Mouse (Mus musculus): ENCODE data around the gene Memo1. TPM values are rescaled to one million over a fixed set of nuclear protein-coding genes. Genes with fewer than 3 reads are reported as not detected.

Gene Memo1
- total and polyA plus RNA-seq, 3 experiments, result 76.8 to 216 (median 110) TPM

- no peak for TF ChIP-seq GATA1 (IDR thresholded peaks at IDR 0.05; ENCODE audit: borderline replicate concordance, low read length)
- TF ChIP-seq GATA2 (IDR thresholded peaks at IDR 0.05; ENCODE audit: borderline replicate concordance, low read depth, low read length), result no peak
- H3K4me1 ChIP-seq (ENCODE audit: insufficient read depth, low read depth, low read length), result peaks cover 5% of the 10 kb centered on the region; the same call in 1 of the 2 replicates
- no peaks in the 10 kb centered on the region for H3K27me3 ChIP-seq (ENCODE audit: insufficient read depth, low read length)
- DNase-seq (ENCODE audit: low spot score) (no peak), ATAC-seq (ENCODE audit: extremely low read depth, insufficient number of reproducible peaks, low FRiP score, poor library complexity, severe bottlenecking) (no peak)
- H3K4me3 ChIP-seq (ENCODE audit: low read depth, low read length), result no peak within 1 kb of the TSS
- no peaks in the 10 kb centered on the region for H3K36me3 ChIP-seq (replicated peaks)
- H3K9me3 ChIP-seq (replicated peaks), result no peaks in the 10 kb centered on the region
Observed at GRCm38 (mm10) chr17:74323844-74324243, 28.5 kb upstream of the Memo1 start, which contains the start of gene Dpy30. TSS of gene Dpy30 (minus strand) at chr17:74323944.

DNA sequence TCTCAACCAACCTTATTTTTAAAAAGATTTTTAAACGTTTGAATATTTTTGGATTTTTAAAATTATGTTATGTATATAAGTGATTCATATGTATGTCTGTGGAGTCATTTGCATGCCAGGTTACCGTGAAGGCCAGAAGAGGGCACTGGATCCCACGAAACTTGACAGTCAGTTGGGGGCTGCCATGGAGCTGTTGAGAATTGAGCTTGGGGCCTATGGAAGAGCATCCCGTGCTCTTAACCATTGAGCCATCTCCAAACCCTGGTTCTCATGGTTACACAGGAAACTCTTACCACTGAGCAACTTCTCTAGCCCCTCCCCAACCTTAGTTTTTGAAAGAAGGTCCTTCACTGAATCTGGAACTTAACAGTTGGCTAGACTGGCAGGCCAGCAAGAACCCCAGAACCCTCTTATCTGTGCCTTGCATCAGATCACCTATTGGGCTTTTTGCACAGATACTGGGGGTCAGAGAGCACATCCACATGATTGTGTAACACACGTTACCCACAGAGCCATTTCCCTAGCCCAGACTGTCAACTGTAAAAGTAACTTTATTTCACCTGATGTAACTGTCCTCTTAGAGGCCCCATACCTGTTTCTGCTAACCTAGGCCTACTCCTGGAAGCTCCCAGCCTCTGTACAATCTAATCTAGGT, 27.2 kb upstream of the Memo1 start:
- Histone ChIP-seq H3K36me3 (replicated peaks) (no peaks in the 10 kb centered on the region), H3K4me3 (ENCODE audit: low read depth, low read length) (no peak overlapping the region), H3K4me1 (ENCODE audit: insufficient read depth, low read depth, low read length) (peaks cover 5% of the 10 kb centered on the region; the same call in 1 of the 2 replicates), H3K27me3 (ENCODE audit: insufficient read depth, low read length) (no peaks in the 10 kb centered on the region), H3K9me3 (replicated peaks) (no peaks in the 10 kb centered on the region)
- ATAC-seq (ENCODE audit: extremely low read depth, insufficient number of reproducible peaks, low FRiP score, poor library complexity, severe bottlenecking) (no peak), DNase-seq (ENCODE audit: low spot score) (no peak)
- TF ChIP-seq CTCF (IDR thresholded peaks at IDR 0.05; ENCODE audit: low read depth, low read length), result no peak
- no peak for TF ChIP-seq POLR2AphosphoS5 (IDR thresholded peaks at IDR 0.05; ENCODE audit: insufficient replicate concordance, low read depth, low read length)
- TF ChIP-seq GATA2 (IDR thresholded peaks at IDR 0.05; ENCODE audit: borderline replicate concordance, low read depth, low read length), result no peak

DNA sequence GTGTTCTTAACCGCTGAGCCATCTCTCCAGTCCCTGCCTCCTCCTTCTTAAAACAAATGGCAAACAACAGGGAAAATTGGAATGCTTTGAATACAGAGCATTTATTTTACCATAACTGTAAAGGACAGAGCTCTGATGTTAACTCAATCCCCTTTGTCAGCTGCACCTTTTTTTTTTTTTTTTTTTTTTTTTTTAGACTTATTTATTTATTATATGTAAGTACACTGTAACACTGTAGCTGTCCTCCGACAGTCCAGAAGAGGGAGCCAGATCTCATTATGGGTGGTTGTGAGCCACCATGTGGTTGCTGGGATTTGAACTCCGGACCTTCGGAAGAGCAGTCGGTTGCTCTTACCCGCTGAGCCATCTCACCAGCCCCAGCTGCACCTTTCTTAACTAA, 23.4 kb upstream of the Memo1 start:
- peaks cover 12% of the 10 kb centered on the region for H3K36me3 ChIP-seq (replicated peaks)
- no peak overlapping the region for H3K4me3 ChIP-seq (ENCODE audit: low read depth, low read length)
- DNase-seq (ENCODE audit: low spot score) (no peak), ATAC-seq (ENCODE audit: extremely low read depth, insufficient number of reproducible peaks, low FRiP score, poor library complexity, severe bottlenecking) (no peak)
- TF ChIP-seq CTCF (IDR thresholded peaks at IDR 0.05; ENCODE audit: low read depth, low read length) (no peak), POLR2AphosphoS5 (IDR thresholded peaks at IDR 0.05; ENCODE audit: insufficient replicate concordance, low read depth, low read length) (no peak), GATA1 (IDR thresholded peaks at IDR 0.05; ENCODE audit: borderline replicate concordance, low read length) (no peak)
- no peaks in the 10 kb centered on the region for H3K27me3 ChIP-seq (ENCODE audit: insufficient read depth, low read length)
- peaks cover 19% of the 10 kb centered on the region for H3K4me1 ChIP-seq (ENCODE audit: insufficient read depth, low read depth, low read length)
- H3K9me3 ChIP-seq (replicated peaks), result no peaks in the 10 kb centered on the region

- ATAC-seq (ENCODE audit: extremely low read depth, insufficient number of reproducible peaks, low FRiP score, poor library complexity, severe bottlenecking), result peak; percentile 79
- DNase-seq (ENCODE audit: low spot score), result peak; percentile 90
- no peaks in the 10 kb centered on the region for H3K9me3 ChIP-seq (replicated peaks)
Observed at GRCm38 (mm10) chr17:74316309-74316863, 21.1 kb upstream of the Memo1 start.

GRCm38 (mm10) chr17:74315445-74316308, 20.4 kb upstream of the Memo1 start:
- peaks cover 24% of the 10 kb centered on the region for H3K36me3 ChIP-seq (replicated peaks)
- no peaks in the 10 kb centered on the region for H3K27me3 ChIP-seq (ENCODE audit: insufficient read depth, low read length)
- H3K9me3 ChIP-seq (replicated peaks), result no peaks in the 10 kb centered on the region
- TF ChIP-seq CTCF (IDR thresholded peaks at IDR 0.05; ENCODE audit: low read depth, low read length), result no peak
- TF ChIP-seq GATA1 (IDR thresholded peaks at IDR 0.05; ENCODE audit: borderline replicate concordance, low read length), result no peak
- no peak for TF ChIP-seq TAL1 (conservative IDR thresholded peaks at IDR 0.05; ENCODE audit: low read depth, low read length)
- no peak for TF ChIP-seq GATA2 (IDR thresholded peaks at IDR 0.05; ENCODE audit: borderline replicate concordance, low read depth, low read length)
- no peak for TF ChIP-seq POLR2AphosphoS5 (IDR thresholded peaks at IDR 0.05; ENCODE audit: insufficient replicate concordance, low read depth, low read length)
- DNase-seq (ENCODE audit: low spot score) (no peak), ATAC-seq (ENCODE audit: extremely low read depth, insufficient number of reproducible peaks, low FRiP score, poor library complexity, severe bottlenecking) (peak; percentile 25; the same call in 1 of the 2 replicates)
- H3K4me3 ChIP-seq (ENCODE audit: low read depth, low read length), result peak overlapping the region; percentile 91
- H3K4me1 ChIP-seq (ENCODE audit: insufficient read depth, low read depth, low read length), result peaks cover 21% of the 10 kb centered on the region

More at GRCm38 (mm10) chr17:74316309-74316863, 21.1 kb upstream of the Memo1 start:
- peaks cover 18% of the 10 kb centered on the region for H3K36me3 ChIP-seq (replicated peaks)
- peak overlapping the region; percentile 91 for H3K4me3 ChIP-seq (ENCODE audit: low read depth, low read length)
- TF ChIP-seq GATA1 (IDR thresholded peaks at IDR 0.05; ENCODE audit: borderline replicate concordance, low read length) (no peak), POLR2AphosphoS5 (IDR thresholded peaks at IDR 0.05; ENCODE audit: insufficient replicate concordance, low read depth, low read length) (no peak), TAL1 (conservative IDR thresholded peaks at IDR 0.05; ENCODE audit: low read depth, low read length) (no peak), GATA2 (IDR thresholded peaks at IDR 0.05; ENCODE audit: borderline replicate concordance, low read depth, low read length) (no peak), CTCF (IDR thresholded peaks at IDR 0.05; ENCODE audit: low read depth, low read length) (no peak)
- no peaks in the 10 kb centered on the region for H3K27me3 ChIP-seq (ENCODE audit: insufficient read depth, low read length)
- H3K4me1 ChIP-seq (ENCODE audit: insufficient read depth, low read depth, low read length), result peaks cover 18% of the 10 kb centered on the region

DNA sequence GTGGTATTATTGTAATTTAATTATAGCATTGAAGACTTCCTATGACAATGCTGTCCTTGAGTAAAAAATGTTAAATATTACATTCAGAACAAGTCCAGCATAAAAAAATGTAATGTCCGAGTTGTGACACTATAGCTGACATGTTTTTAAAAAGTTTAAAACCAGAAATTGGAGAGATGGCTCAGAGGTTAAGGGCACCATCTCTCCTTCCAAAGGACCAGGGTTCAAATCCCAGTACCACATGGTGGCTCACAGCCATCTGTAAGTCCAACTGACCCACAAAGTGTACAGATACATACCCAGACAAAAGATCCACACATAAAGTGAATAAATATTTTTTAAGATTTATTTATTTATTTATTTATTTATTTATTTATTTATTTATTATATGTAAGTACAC, 10.7 kb upstream of the Memo1 start:
- H3K9me3 ChIP-seq (replicated peaks), result no peaks in the 10 kb centered on the region
- peaks cover 7% of the 10 kb centered on the region; the same call in 1 of the 2 replicates for H3K4me1 ChIP-seq (ENCODE audit: insufficient read depth, low read depth, low read length)
- peaks cover 83% of the 10 kb centered on the region for H3K36me3 ChIP-seq (replicated peaks)
- no peak for DNase-seq (ENCODE audit: low spot score)
- no peak for TF ChIP-seq GATA1 (IDR thresholded peaks at IDR 0.05; ENCODE audit: borderline replicate concordance, low read length)
- TF ChIP-seq POLR2AphosphoS5 (IDR thresholded peaks at IDR 0.05; ENCODE audit: insufficient replicate concordance, low read depth, low read length), result no peak
- no peak for TF ChIP-seq CTCF (IDR thresholded peaks at IDR 0.05; ENCODE audit: low read depth, low read length)
- TF ChIP-seq GATA2 (IDR thresholded peaks at IDR 0.05; ENCODE audit: borderline replicate concordance, low read depth, low read length), result no peak
- TF ChIP-seq TAL1 (conservative IDR thresholded peaks at IDR 0.05; ENCODE audit: low read depth, low read length), result no peak
- ATAC-seq (ENCODE audit: extremely low read depth, insufficient number of reproducible peaks, low FRiP score, poor library complexity, severe bottlenecking), result no peak
- no peaks in the 10 kb centered on the region for H3K27me3 ChIP-seq (ENCODE audit: insufficient read depth, low read length)
- H3K4me3 ChIP-seq (ENCODE audit: low read depth, low read length), result no peak overlapping the region

Measured in G1E (cell line).